Mouse (Mus musculus) liver, postnatal 0 days (tissue): ENCODE results near the gene Zfp827. TPM values are rescaled to one million over a fixed set of nuclear protein-coding genes. Genes with fewer than 3 reads are reported as not detected.
A peak's percentile ranks its signal among the peaks of the same experiment; 100 is the strongest.

ENCODE experiments used
- ATAC-seq: fragments of 200-750 bp; cut with Nextera tagmentation; 2 replicates; pipeline ENCODE4 v1.8.0; 2017; ENCODE audit warnings: mild to moderate bottlenecking, moderate library complexity
- DNase-seq: peaks from one replicate; pipeline ENCODE4 v3.0.0-alpha.2; 2016
- H3K27ac ChIP-seq: fragments of 300-500 bp; sonication (generic); 2 replicates; pipeline ENCODE4 v1.5.1; 2014; ENCODE audit warnings: antibody characterized with exemption, moderate library complexity, mild to moderate bottlenecking, low read depth
- H3K27me3 ChIP-seq: fragments of 300-500 bp; sonication (generic); 2 replicates; pipeline ENCODE4 v1.6.1; 2014; ENCODE audit warnings: low read length, control low read depth, mixed read lengths; ENCODE audit not compliant: insufficient read depth
- H3K36me3 ChIP-seq: fragments of 300-500 bp; sonication (generic); replicated peaks from 2 replicates; pipeline ENCODE4 v1.6.1; 2014; ENCODE audit warnings: mild to moderate bottlenecking, control low read depth, low read length, moderate library complexity, mixed read lengths; ENCODE audit not compliant: insufficient read depth
- H3K4me1 ChIP-seq: fragments of 300-500 bp; sonication (generic); 2 replicates; pipeline ENCODE4 v1.6.1; 2014; ENCODE audit warnings: antibody characterized with exemption, mild to moderate bottlenecking, control low read depth; ENCODE audit not compliant: insufficient read depth
- H3K4me2 ChIP-seq: fragments of 300-500 bp; sonication (generic); 2 replicates; pipeline ENCODE4 v1.6.1; 2014; ENCODE audit warnings: low read depth, mild to moderate bottlenecking, low read length, moderate library complexity, mixed read lengths
- H3K4me3 ChIP-seq: fragments of 300-500 bp; sonication (generic); 2 replicates; pipeline ENCODE4 v1.5.1; 2014; ENCODE audit warnings: low read depth, low read length
- H3K9ac ChIP-seq: fragments of 300-500 bp; sonication (generic); replicated peaks from 2 replicates; pipeline ENCODE4 v1.6.1; 2014; ENCODE audit warnings: mild to moderate bottlenecking, moderate library complexity
- H3K9me3 ChIP-seq: fragments of 300-500 bp; sonication (generic); 2 replicates; pipeline ENCODE4 v1.6.1; 2016; ENCODE audit warnings: mild to moderate bottlenecking, control low read depth, low read length, mixed read lengths
- CTCF ChIP-seq: sonication (generic); IDR thresholded peaks from 2 replicates; pipeline ENCODE4 v1.5.1; 2016; ENCODE audit warnings: antibody characterized with exemption, low read depth
- EP300 ChIP-seq: IDR thresholded peaks from 2 replicates; pipeline ENCODE4 v1.6.1; 2016; ENCODE audit warnings: antibody characterized with exemption, low read depth, mild to moderate bottlenecking
- WGBS: fragments of 180-500 bp; shearing (Covaris S2); extraction: QIAGEN DNeasy Blood & Tissue Kit; methylation state at CpG from one replicate; pipeline ENCODE4 v1.1.7; 2014; ENCODE audit not compliant: insufficient replicate concordance; 5-methylcytosine and 5-hydroxymethylcytosine counted together
- polyA plus RNA-seq: library from polyadenylated mRNA; unstranded; fragments of >200 nt; fragmentation: Nextera tagmentation; extraction: Ambion mirVana; gene quantifications from 2 replicates; pipeline ENCODE4 v1.2.1, GENCODE M21; 2015

The Zfp827 gene
- polyA plus RNA-seq, 1 experiment from 2014 or later, result 0.62 TPM

GRCm38 (mm10) chr8:79074986-79075385, 46.7 kb downstream of the Zfp827 start:
- DNase-seq, result peak; percentile 33
- no peak overlapping the region for H3K4me3 ChIP-seq
- H3K36me3 ChIP-seq, result no peaks in the 10 kb centered on the region; the same call in 1 of the 2 replicates
- no peak overlapping the region for H3K27ac ChIP-seq
- H3K27me3 ChIP-seq, result no peaks in the 10 kb centered on the region
- ATAC-seq, result peak; percentile 89
- no peak overlapping the region for H3K9ac ChIP-seq
- H3K4me2 ChIP-seq, result no peak overlapping the region
- no peaks in the 10 kb centered on the region for H3K9me3 ChIP-seq
- TF ChIP-seq EP300 (no peak), CTCF (no peak)
- 64% methylated on average over 9 of the region's 9 CpGs for WGBS
- peaks cover 8% of the 10 kb centered on the region for H3K4me1 ChIP-seq

- H3K9me3 ChIP-seq, result no peaks in the 10 kb centered on the region
- DNase-seq, result no peak
- H3K4me3 ChIP-seq, result no peak overlapping the region
- 78% methylated on average over 5 of the region's 5 CpGs for WGBS
- no peak overlapping the region for H3K4me2 ChIP-seq
- no peak overlapping the region for H3K9ac ChIP-seq
- ATAC-seq, result no peak
- peaks cover 13% of the 10 kb centered on the region for H3K4me1 ChIP-seq
- H3K36me3 ChIP-seq, result no peaks in the 10 kb centered on the region; the same call in 1 of the 2 replicates
- H3K27ac ChIP-seq, result no peak overlapping the region
- no peaks in the 10 kb centered on the region for H3K27me3 ChIP-seq
- TF ChIP-seq CTCF (no peak), EP300 (no peak)
Measured at GRCm38 (mm10) chr8:79077256-79077655, 49.0 kb downstream of the Zfp827 start.

GRCm38 (mm10) chr8:79078556-79079195, 50.4 kb downstream of the Zfp827 start:
- Histone ChIP-seq H3K4me3 (no peak overlapping the region), H3K4me1 (peaks cover 13% of the 10 kb centered on the region), H3K27me3 (no peaks in the 10 kb centered on the region), H3K9ac (no peak overlapping the region), H3K4me2 (no peak overlapping the region), H3K36me3 (no peaks in the 10 kb centered on the region; the same call in 1 of the 2 replicates), H3K27ac (no peak overlapping the region), H3K9me3 (no peaks in the 10 kb centered on the region)
- DNase-seq, result no peak
- TF ChIP-seq CTCF, result no peak
- no peak for TF ChIP-seq EP300
- ATAC-seq, result no peak
- 71% methylated on average over 11 of the region's 11 CpGs for WGBS

GRCm38 (mm10) chr8:79079196-79079561, 50.9 kb downstream of the Zfp827 start:
- TF ChIP-seq CTCF, result no peak
- no peak for TF ChIP-seq EP300
- Histone ChIP-seq H3K4me1 (peaks cover 11% of the 10 kb centered on the region), H3K36me3 (no peaks in the 10 kb centered on the region; the same call in 1 of the 2 replicates), H3K4me3 (no peak overlapping the region), H3K27me3 (no peaks in the 10 kb centered on the region), H3K27ac (no peak overlapping the region), H3K4me2 (no peak overlapping the region), H3K9me3 (no peaks in the 10 kb centered on the region), H3K9ac (no peak overlapping the region)
- no peak for ATAC-seq
- no peak for DNase-seq
- 74% methylated on average over 3 of the region's 3 CpGs for WGBS

- DNase-seq (peak; percentile 32), ATAC-seq (peak; percentile 79)
- no peak overlapping the region for H3K4me2 ChIP-seq
- 53% methylated on average over 6 of the region's 6 CpGs for WGBS
- peaks cover 8% of the 10 kb centered on the region; the same call in 1 of the 2 replicates for H3K4me1 ChIP-seq
- no peaks in the 10 kb centered on the region for H3K27me3 ChIP-seq
- no peak for TF ChIP-seq CTCF
- no peak for TF ChIP-seq EP300
- H3K36me3 ChIP-seq, result no peaks in the 10 kb centered on the region; the same call in 1 of the 2 replicates
- H3K4me3 ChIP-seq, result no peak overlapping the region
- H3K27ac ChIP-seq, result no peak overlapping the region
- no peak overlapping the region for H3K9ac ChIP-seq
- no peaks in the 10 kb centered on the region for H3K9me3 ChIP-seq
Measured at GRCm38 (mm10) chr8:79080096-79080739, 52.0 kb downstream of the Zfp827 start.

- peaks cover 8% of the 10 kb centered on the region; the same call in 1 of the 2 replicates for H3K4me1 ChIP-seq
- TF ChIP-seq EP300 (no peak), CTCF (no peak)
- DNase-seq, result no peak
- ATAC-seq, result no peak
- no peak overlapping the region for H3K9ac ChIP-seq
- no peaks in the 10 kb centered on the region for H3K27me3 ChIP-seq
- H3K4me3 ChIP-seq, result no peak overlapping the region
- H3K4me2 ChIP-seq, result no peak overlapping the region
- H3K36me3 ChIP-seq, result no peaks in the 10 kb centered on the region; the same call in 1 of the 2 replicates
- H3K9me3 ChIP-seq, result no peaks in the 10 kb centered on the region
- H3K27ac ChIP-seq, result no peak overlapping the region
- WGBS, result 71% methylated on average over 4 of the region's 4 CpGs
Measured at GRCm38 (mm10) chr8:79081333-79081732, 53.1 kb downstream of the Zfp827 start.
